Mouse (Mus musculus) lung, embryonic 15.5 days (tissue): ENCODE measurements around the gene Marveld3. TPM values are rescaled to one million over a fixed set of nuclear protein-coding genes. Genes with fewer than 3 reads are reported as not detected.

Experiments used
- ATAC-seq: fragments of 200-750 bp; cut with Nextera tagmentation; 2 replicates; pipeline ENCODE4 v1.8.0; 2017; ENCODE audit warnings: moderate number of reproducible peaks, borderline replicate concordance; ENCODE audit not compliant: low FRiP score, low TSS enrichment; ENCODE audit errors: extremely low read depth
- H3K27ac ChIP-seq: fragments of 300-500 bp; sonication (generic); 2 replicates; pipeline ENCODE4 v1.5.1; 2015; ENCODE audit warnings: moderate library complexity, mild to moderate bottlenecking, inconsistent platforms
- H3K27me3 ChIP-seq: fragments of 300-500 bp; sonication (generic); 2 replicates; pipeline ENCODE4 v1.6.1; 2015; ENCODE audit warnings: inconsistent platforms
- H3K36me3 ChIP-seq: fragments of 300-500 bp; sonication (generic); 2 replicates; pipeline ENCODE4 v1.6.1; 2015; ENCODE audit warnings: inconsistent platforms
- H3K4me1 ChIP-seq: fragments of 300-500 bp; sonication (generic); 2 replicates; pipeline ENCODE4 v1.6.1; 2015; ENCODE audit warnings: inconsistent platforms
- H3K4me2 ChIP-seq: fragments of 300-500 bp; sonication (generic); 2 replicates; pipeline ENCODE4 v1.6.1; 2015; ENCODE audit warnings: inconsistent platforms, mild to moderate bottlenecking, moderate library complexity
- H3K4me3 ChIP-seq: fragments of 300-500 bp; sonication (generic); 2 replicates; pipeline ENCODE4 v1.5.1; 2015; ENCODE audit warnings: mild to moderate bottlenecking, inconsistent platforms
- H3K9ac ChIP-seq: fragments of 300-500 bp; sonication (generic); 2 replicates; pipeline ENCODE4 v1.6.1; 2015; ENCODE audit warnings: inconsistent platforms
- H3K9me3 ChIP-seq: fragments of 300-500 bp; sonication (generic); 2 replicates; pipeline ENCODE4 v1.6.1; 2016; ENCODE audit warnings: inconsistent platforms
- WGBS: fragments of 180-500 bp; shearing (Covaris S2); methylation state at CpG from one replicate; pipeline ENCODE4 v1.1.7; 2015; 5-methylcytosine and 5-hydroxymethylcytosine counted together
- polyA plus RNA-seq: library from polyadenylated mRNA; unstranded; fragments of >200 nt; fragmentation: Nextera tagmentation; extraction: Ambion mirVana; gene quantifications from 2 replicates; pipeline ENCODE4 v1.2.1, GENCODE M21; 2015

Marveld3 gene
- polyA plus RNA-seq, result 9.5 and 10.5 TPM in 2 replicates

DNA sequence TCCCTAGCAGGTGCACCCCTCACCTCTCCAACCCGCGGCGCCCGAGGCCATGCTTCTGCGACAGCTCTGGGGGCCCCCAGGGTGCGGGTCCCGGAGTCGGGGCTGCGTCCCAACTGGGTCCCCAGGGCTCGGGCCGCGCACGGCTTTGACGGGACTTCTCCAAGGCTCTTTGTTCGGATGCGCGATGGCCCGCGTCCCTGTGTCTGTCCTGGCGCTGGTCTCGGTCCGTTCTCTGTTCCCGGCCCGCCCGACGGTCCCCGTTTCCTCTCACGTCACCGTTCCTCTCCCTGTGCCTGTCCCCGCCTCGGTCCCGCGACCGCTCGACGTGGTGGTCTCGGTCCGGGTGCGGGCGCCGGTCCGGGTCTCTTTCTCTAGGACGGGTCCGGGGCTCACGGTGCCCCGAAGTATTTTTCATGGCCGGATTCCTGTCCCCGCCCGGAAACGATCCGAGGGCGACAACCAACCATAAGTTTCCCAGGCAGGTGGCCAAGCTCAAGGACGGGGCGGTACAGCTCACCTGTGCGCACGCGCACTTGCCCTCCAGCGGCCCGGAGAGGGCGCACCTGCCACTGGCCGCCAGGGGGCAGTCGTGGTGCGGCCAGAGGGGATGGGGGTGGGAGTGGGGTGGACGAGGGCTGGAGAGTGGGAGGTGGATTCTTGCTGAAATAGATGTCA lies at the start of gene Marveld3:
Gene Marveld3, minus strand, starts transcription at position 511 of the 675 bp plus-strand sequence.
- Histone ChIP-seq H3K4me3 (peak within 1 kb of the TSS; percentile 48), H3K9me3 (no peaks in the 10 kb centered on the region), H3K4me2 (peak within 1 kb of the TSS; percentile 63), H3K36me3 (no peaks in the 10 kb centered on the region), H3K9ac (peak within 1 kb of the TSS; percentile 44), H3K27me3 (peaks cover 40% of the 10 kb centered on the region), H3K4me1 (peaks cover 27% of the 10 kb centered on the region), H3K27ac (no peak within 1 kb of the TSS)
- 2% methylated on average over 64 of the region's 64 CpGs for WGBS
- ATAC-seq, result peak; percentile 62

- Histone ChIP-seq H3K36me3 (no peaks in the 10 kb centered on the region), H3K27me3 (no peaks in the 10 kb centered on the region), H3K4me2 (no peak overlapping the region), H3K4me3 (no peak overlapping the region), H3K9me3 (no peaks in the 10 kb centered on the region), H3K27ac (no peak overlapping the region), H3K9ac (no peak overlapping the region), H3K4me1 (no peaks in the 10 kb centered on the region)
- 36% methylated on average over 5 of the region's 5 CpGs for WGBS
- ATAC-seq, result no peak
These were observed 48.9 kb upstream of the Marveld3 start for GRCm38 (mm10) chr8:110010868-110011267.

- no peak overlapping the region for H3K4me2 ChIP-seq
- no peak overlapping the region for H3K9ac ChIP-seq
- H3K4me1 ChIP-seq, result no peaks in the 10 kb centered on the region
- no peaks in the 10 kb centered on the region for H3K36me3 ChIP-seq
- H3K9me3 ChIP-seq, result no peaks in the 10 kb centered on the region
- H3K27ac ChIP-seq, result no peak overlapping the region
- ATAC-seq, result no peak
- WGBS, result 63% methylated on average over 8 of the region's 8 CpGs
- H3K4me3 ChIP-seq, result no peak overlapping the region
- no peaks in the 10 kb centered on the region for H3K27me3 ChIP-seq
These were observed 47.0 kb upstream of the Marveld3 start for GRCm38 (mm10) chr8:110008995-110009446.

- H3K4me1 ChIP-seq, result no peaks in the 10 kb centered on the region
- no peaks in the 10 kb centered on the region for H3K36me3 ChIP-seq
- no peak for ATAC-seq
- no peaks in the 10 kb centered on the region for H3K9me3 ChIP-seq
- 72% methylated on average over 26 of the region's 26 CpGs for WGBS
- no peak overlapping the region for H3K4me3 ChIP-seq
- H3K27me3 ChIP-seq, result no peaks in the 10 kb centered on the region
- H3K9ac ChIP-seq, result no peak overlapping the region
- H3K27ac ChIP-seq, result no peak overlapping the region
- H3K4me2 ChIP-seq, result no peak overlapping the region
These were observed 46.4 kb upstream of the Marveld3 start for GRCm38 (mm10) chr8:110008228-110008994.

- WGBS, result 50% methylated on average over 17 of the region's 17 CpGs
These were observed 44.5 kb upstream of the Marveld3 start for GRCm38 (mm10) chr8:110006312-110007023.

DNA sequence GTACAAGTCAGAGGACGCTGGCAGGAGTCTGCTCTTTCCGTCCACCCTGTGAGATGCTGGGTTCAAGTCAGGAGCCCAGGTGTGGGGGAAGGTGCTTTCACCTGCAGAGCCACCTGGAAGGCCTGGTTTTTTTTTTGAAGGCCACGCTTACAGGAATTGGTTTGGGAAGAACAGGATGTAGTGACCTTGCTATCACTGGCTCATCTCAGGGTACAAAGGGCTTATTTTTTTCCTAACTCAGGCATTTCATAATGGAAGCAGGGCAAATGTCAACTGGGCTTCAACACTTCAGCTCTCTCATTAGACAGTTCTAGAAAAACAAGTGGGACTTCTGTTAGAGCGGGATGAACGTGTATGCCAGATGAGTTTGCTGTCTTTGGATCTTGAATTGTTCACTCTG lies 42.3 kb upstream of the Marveld3 start:
- H3K27me3 ChIP-seq, result no peaks in the 10 kb centered on the region
- no peaks in the 10 kb centered on the region for H3K9me3 ChIP-seq
- no peaks in the 10 kb centered on the region for H3K4me1 ChIP-seq
- no peak overlapping the region for H3K27ac ChIP-seq
- H3K4me3 ChIP-seq, result no peak overlapping the region
- H3K4me2 ChIP-seq, result no peak overlapping the region
- H3K9ac ChIP-seq, result no peak overlapping the region
- no peaks in the 10 kb centered on the region for H3K36me3 ChIP-seq
- ATAC-seq, result no peak
- WGBS, result 67% methylated on average over 5 of the region's 5 CpGs

More at GRCm38 (mm10) chr8:110006312-110007023, 44.5 kb upstream of the Marveld3 start:
- no peak overlapping the region for H3K27ac ChIP-seq
- H3K9ac ChIP-seq, result no peak overlapping the region
- no peaks in the 10 kb centered on the region for H3K27me3 ChIP-seq
- H3K4me2 ChIP-seq, result no peak overlapping the region
- H3K36me3 ChIP-seq, result no peaks in the 10 kb centered on the region
- no peaks in the 10 kb centered on the region for H3K9me3 ChIP-seq
- ATAC-seq, result no peak
- H3K4me1 ChIP-seq, result no peaks in the 10 kb centered on the region
- H3K4me3 ChIP-seq, result no peak overlapping the region

DNA sequence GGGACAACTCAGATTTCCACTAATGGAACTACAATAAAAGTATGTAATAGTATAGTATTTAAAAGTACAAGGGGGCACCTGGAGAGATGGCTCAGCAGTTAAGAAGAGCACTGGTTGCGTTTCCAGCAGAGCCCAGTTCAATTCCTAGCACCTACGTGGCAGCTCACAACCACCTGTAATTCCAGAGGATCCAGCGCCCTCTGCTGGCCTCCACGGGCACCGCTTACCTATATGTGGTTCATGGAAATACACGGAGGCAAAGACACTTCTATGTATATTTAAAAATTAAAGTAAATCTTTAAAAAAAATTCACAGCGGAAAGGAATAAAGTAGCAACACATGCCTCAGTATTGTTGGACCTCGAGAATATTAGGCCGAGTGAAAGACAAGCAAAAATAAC lies 41.0 kb upstream of the Marveld3 start:
- no peaks in the 10 kb centered on the region for H3K4me1 ChIP-seq
- no peaks in the 10 kb centered on the region for H3K36me3 ChIP-seq
- no peak overlapping the region for H3K4me2 ChIP-seq
- no peak for ATAC-seq
- H3K27me3 ChIP-seq, result no peaks in the 10 kb centered on the region
- no peak overlapping the region for H3K9ac ChIP-seq
- H3K4me3 ChIP-seq, result no peak overlapping the region
- no peak overlapping the region for H3K27ac ChIP-seq
- no peaks in the 10 kb centered on the region for H3K9me3 ChIP-seq
- WGBS, result 41% methylated on average over 9 of the region's 9 CpGs

- no peak overlapping the region for H3K4me3 ChIP-seq
- no peaks in the 10 kb centered on the region for H3K4me1 ChIP-seq
- no peak overlapping the region for H3K9ac ChIP-seq
- no peaks in the 10 kb centered on the region for H3K9me3 ChIP-seq
- no peak overlapping the region for H3K27ac ChIP-seq
- no peak for ATAC-seq
- H3K4me2 ChIP-seq, result no peak overlapping the region
- 77% methylated on average over 10 of the region's 10 CpGs for WGBS
- no peaks in the 10 kb centered on the region for H3K36me3 ChIP-seq
- no peaks in the 10 kb centered on the region for H3K27me3 ChIP-seq
These were observed 38.0 kb upstream of the Marveld3 start for GRCm38 (mm10) chr8:109999974-110000373.

- Histone ChIP-seq H3K9ac (no peak overlapping the region), H3K9me3 (no peaks in the 10 kb centered on the region), H3K4me3 (no peak overlapping the region), H3K4me1 (no peaks in the 10 kb centered on the region), H3K36me3 (no peaks in the 10 kb centered on the region), H3K27me3 (no peaks in the 10 kb centered on the region), H3K4me2 (no peak overlapping the region), H3K27ac (no peak overlapping the region)
- 72% methylated on average over 7 of the region's 7 CpGs for WGBS
- ATAC-seq, result no peak
These were observed 36.1 kb upstream of the Marveld3 start for GRCm38 (mm10) chr8:109998066-109998465.

- no peak for ATAC-seq
These were observed 35.4 kb upstream of the Marveld3 start for GRCm38 (mm10) chr8:109997381-109997780.

DNA sequence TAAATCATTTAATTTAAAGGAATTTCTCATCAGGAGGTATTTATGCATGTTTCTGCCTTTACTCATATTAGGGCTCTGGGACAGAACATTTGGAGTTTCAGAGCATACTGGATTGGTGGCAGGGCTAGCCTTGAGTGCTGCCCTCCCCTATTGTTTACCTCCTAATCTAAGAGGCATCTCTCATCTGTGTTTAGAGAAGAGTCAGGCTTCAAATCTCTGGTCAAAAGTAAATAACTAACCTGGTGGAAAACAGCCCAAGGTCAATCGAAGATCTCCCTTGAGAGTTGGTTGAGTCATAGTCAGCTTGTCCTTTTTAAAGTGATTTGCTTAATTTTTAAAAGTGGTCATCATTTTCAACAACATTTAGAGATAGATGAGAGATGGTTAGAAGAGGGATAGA lies 30.9 kb upstream of the Marveld3 start:
- Histone ChIP-seq H3K9me3 (no peaks in the 10 kb centered on the region), H3K4me2 (no peak overlapping the region), H3K27ac (no peak overlapping the region), H3K9ac (no peak overlapping the region), H3K27me3 (no peaks in the 10 kb centered on the region), H3K4me3 (no peak overlapping the region), H3K4me1 (no peaks in the 10 kb centered on the region), H3K36me3 (no peaks in the 10 kb centered on the region)
- WGBS, result 44% methylated on average over 1 of the region's 1 CpGs
- no peak for ATAC-seq

More at GRCm38 (mm10) chr8:109997381-109997780, 35.4 kb upstream of the Marveld3 start:
- 90% methylated on average over 9 of the region's 9 CpGs for WGBS
- no peak overlapping the region for H3K4me3 ChIP-seq
- no peaks in the 10 kb centered on the region for H3K4me1 ChIP-seq
- H3K27ac ChIP-seq, result no peak overlapping the region
- H3K9ac ChIP-seq, result no peak overlapping the region
- no peaks in the 10 kb centered on the region for H3K36me3 ChIP-seq
- no peaks in the 10 kb centered on the region for H3K27me3 ChIP-seq
- H3K9me3 ChIP-seq, result no peaks in the 10 kb centered on the region
- no peak overlapping the region for H3K4me2 ChIP-seq

DNA sequence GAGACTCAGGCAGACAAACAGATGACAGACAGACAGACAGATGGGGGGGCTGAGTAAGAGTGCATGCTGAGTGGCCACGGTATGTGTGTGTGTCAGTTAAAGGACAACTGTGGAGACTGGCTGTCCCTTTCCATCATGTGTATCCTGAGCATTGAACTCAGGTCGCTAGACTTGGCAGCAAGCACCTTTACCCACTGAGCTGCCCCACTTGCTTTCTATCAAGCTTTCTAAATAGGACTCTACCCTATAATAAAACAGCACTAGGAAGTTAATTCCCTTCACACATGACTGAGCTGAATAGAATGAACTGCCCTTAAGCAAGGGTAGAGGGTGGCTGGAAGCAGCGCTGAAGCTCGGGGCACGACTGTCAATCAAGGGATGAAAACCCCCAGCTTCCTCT lies 30.2 kb upstream of the Marveld3 start:
- Histone ChIP-seq H3K9ac (no peak overlapping the region), H3K4me1 (no peaks in the 10 kb centered on the region), H3K4me3 (no peak overlapping the region), H3K27ac (no peak overlapping the region), H3K36me3 (no peaks in the 10 kb centered on the region), H3K27me3 (no peaks in the 10 kb centered on the region), H3K9me3 (no peaks in the 10 kb centered on the region), H3K4me2 (no peak overlapping the region)
- no peak for ATAC-seq
- 75% methylated on average over 5 of the region's 5 CpGs for WGBS
